21 mouse cellular contexts compared by ENCODE assay signal in the genomic region with DNA sequence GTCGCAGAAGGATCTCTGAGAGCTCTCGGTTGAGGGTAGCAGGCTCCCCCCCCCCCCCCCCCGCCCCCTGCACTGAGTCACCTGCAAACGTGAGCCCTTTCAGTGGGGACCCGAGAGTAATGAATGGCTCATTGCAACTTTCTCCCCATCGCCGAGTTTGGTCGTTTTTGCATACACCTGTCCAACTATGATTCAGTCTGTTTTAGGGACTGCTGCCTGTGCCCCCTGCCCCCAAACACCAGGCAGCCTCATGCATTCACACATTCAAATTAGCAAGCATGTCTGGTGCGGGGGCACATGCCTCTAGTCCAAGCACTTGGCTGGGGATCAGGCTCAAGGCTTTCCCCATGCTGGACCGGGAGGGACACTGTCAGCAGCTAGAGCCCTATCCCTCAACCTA. TPM values are rescaled to one million over a fixed set of nuclear protein-coding genes. Genes with fewer than 3 reads are reported as not detected.
A peak's percentile ranks its signal among the peaks of the same experiment; 100 is the strongest.
DNase-seq lines count a peak whose midpoint lies in the region; ATAC-seq and TF ChIP-seq lines count a peak whose summit lies in the region.
"Had no signal": no experiment of that assay in that cellular context is flagged by ENCODE, and none has a peak within 500 bp of the region (broad histone marks: within the 10 kb centered on the region; RNA-seq: fewer than 3 reads in every experiment).

No protein-coding gene starts in this region.

- peaks cover 46% of the 10 kb centered on the region for H3K4me1 ChIP-seq in thymus, adult 2 months (replicated peaks; ENCODE audit: control insufficient read depth, insufficient read depth, low read length)
- peaks cover 5 to 26% of the 10 kb centered on the region in 2 experiments for H3K4me1 ChIP-seq in CH12.LX (ENCODE audit: control insufficient read depth in 1 of 2, insufficient read depth in 2 of 2)
- H3K4me1 ChIP-seq in liver, postnatal 0 days (ENCODE audit: insufficient read depth), result peaks cover 12% of the 10 kb centered on the region
- no peaks in the 10 kb centered on the region for H3K4me1 ChIP-seq in intestine, postnatal 0 days (replicated peaks; ENCODE audit: control insufficient read depth, insufficient read depth, low read length)
- H3K4me1 ChIP-seq: forebrain, embryonic 13.5 days; forebrain, embryonic 15.5 days had no signal

- peak overlapping the region; percentile 45; the same call in 1 of the 2 replicates for H3K27ac ChIP-seq in thymus, adult 2 months (ENCODE audit: control insufficient read depth, insufficient read depth, low read length)
- no peak overlapping the region for H3K27ac ChIP-seq in CH12.LX (ENCODE audit: insufficient read depth, low read depth)
- no peak overlapping the region for H3K27ac ChIP-seq in liver, postnatal 0 days (ENCODE audit: low read depth)
- H3K27ac ChIP-seq in intestine, postnatal 0 days (ENCODE audit: low read depth, low read length), result no peak overlapping the region
- H3K27ac ChIP-seq: embryonic facial prominence, embryonic 10.5 days; embryonic facial prominence, embryonic 12.5 days; forebrain, embryonic 13.5 days; forebrain, embryonic 15.5 days had no signal

- H3K9ac ChIP-seq in CH12.LX (ENCODE audit: insufficient read depth, low read depth), result no peak overlapping the region
- H3K9ac ChIP-seq in liver, postnatal 0 days (replicated peaks), result no peak overlapping the region
- no peak overlapping the region for H3K9ac ChIP-seq in intestine, postnatal 0 days (ENCODE audit: low read depth, low read length)
- H3K9ac ChIP-seq: embryonic facial prominence, embryonic 12.5 days; forebrain, embryonic 13.5 days; forebrain, embryonic 15.5 days; forebrain, postnatal 0 days had no signal

- no peak for TF ChIP-seq CTCF in thymus, adult 2 months (IDR thresholded peaks at IDR 0.05; ENCODE audit: borderline replicate concordance, control insufficient read depth, extremely low read depth, insufficient read depth, low read length, poor library complexity)
- no peak for TF ChIP-seq CTCF in CH12.LX (conservative IDR thresholded peaks at IDR 0.05 in 1 of 2, IDR thresholded peaks at IDR 0.05 in 1 of 2; ENCODE audit: low read depth in 2 of 2, low read length in 2 of 2)
- TF ChIP-seq CTCF in liver, postnatal 0 days (IDR thresholded peaks at IDR 0.05; ENCODE audit: low read depth), result no peak
- no peak for TF ChIP-seq CTCF in intestine, postnatal 0 days (IDR thresholded peaks at IDR 0.05; ENCODE audit: low read depth)

- H3K79me2 ChIP-seq in CH12.LX (replicated peaks; ENCODE audit: control insufficient read depth, extremely low read depth, insufficient read depth, poor library complexity, severe bottlenecking), result no peaks in the 10 kb centered on the region

- intact Hi-C loops in heart, postnatal 36 days (cut with DNase I), result no loop called here

- H3K4me3 ChIP-seq in thymus, adult 2 months (ENCODE audit: control insufficient read depth, insufficient read depth, low read length), result no peak overlapping the region
- H3K4me3 ChIP-seq in CH12.LX (replicated peaks in 1 of 3; ENCODE audit: low read depth in 2 of 3, low read length in 2 of 3, poor library complexity in 1 of 3), result no peak overlapping the region
- no peak overlapping the region for H3K4me3 ChIP-seq in liver, postnatal 0 days (ENCODE audit: low read depth, low read length)
- no peak overlapping the region for H3K4me3 ChIP-seq in intestine, postnatal 0 days (ENCODE audit: low read depth, low read length)
- H3K4me3 ChIP-seq: embryonic facial prominence, embryonic 10.5 days; embryonic facial prominence, embryonic 12.5 days; forebrain, embryonic 13.5 days; forebrain, embryonic 15.5 days had no signal

- H3K9me3 ChIP-seq in CH12.LX (replicated peaks; ENCODE audit: low read length), result no peaks in the 10 kb centered on the region
- no peaks in the 10 kb centered on the region for H3K9me3 ChIP-seq in liver, postnatal 0 days (ENCODE audit: low read length)
- no peaks in the 10 kb centered on the region for H3K9me3 ChIP-seq in intestine, postnatal 0 days (ENCODE audit: control insufficient read depth)
- H3K9me3 ChIP-seq: embryonic facial prominence, embryonic 10.5 days; embryonic facial prominence, embryonic 12.5 days; forebrain, embryonic 13.5 days; forebrain, embryonic 15.5 days had no signal

- no peak for TF ChIP-seq POLR2A in thymus, adult 2 months (IDR thresholded peaks at IDR 0.05; ENCODE audit: control insufficient read depth, extremely low read depth, insufficient read depth, low read length, poor library complexity)
- no peak for TF ChIP-seq POLR2A in CH12.LX (IDR thresholded peaks at IDR 0.05; ENCODE audit: low read depth, low read length)

- TF ChIP-seq EP300 in CH12.LX (IDR thresholded peaks at IDR 0.05; ENCODE audit: low read length), result no peak
- TF ChIP-seq EP300 in liver, postnatal 0 days (IDR thresholded peaks at IDR 0.05; ENCODE audit: low read depth), result no peak

- no peak for TF ChIP-seq RAD21 in CH12.LX (IDR thresholded peaks at IDR 0.05; ENCODE audit: low read depth, low read length)

- peaks cover 41% of the 10 kb centered on the region for H3K36me3 ChIP-seq in thymus, adult 2 months (ENCODE audit: control insufficient read depth, insufficient read depth, low read length)
- H3K36me3 ChIP-seq in CH12.LX (replicated peaks in 1 of 2; ENCODE audit: control insufficient read depth in 1 of 2, insufficient read depth in 1 of 2, low read length in 1 of 2), result no peaks in the 10 kb centered on the region
- peaks cover 3% of the 10 kb centered on the region for H3K36me3 ChIP-seq in liver, postnatal 0 days (replicated peaks; ENCODE audit: insufficient read depth, low read length)
- H3K36me3 ChIP-seq in intestine, postnatal 0 days (ENCODE audit: control insufficient read depth, insufficient read depth), result no peaks in the 10 kb centered on the region
- H3K36me3 ChIP-seq: embryonic facial prominence, embryonic 10.5 days; embryonic facial prominence, embryonic 12.5 days; forebrain, embryonic 15.5 days had no signal

- WGBS in thymus, adult 2 months, result 67% methylated on average over 10 of the region's 10 CpGs
- WGBS in liver, postnatal 0 days (ENCODE audit: insufficient replicate concordance), result 72% methylated on average over 10 of the region's 10 CpGs
- 76% methylated on average over 9 of the region's 10 CpGs for WGBS in intestine, postnatal 0 days

- dilution Hi-C loops in CH12.LX (cut with MboI; ENCODE audit: extremely low pct_ligation_motif_present, extremely low pct_unique_long_range_greater_than_20kb, low sequenced_read_pairs), result no loop called here

- no peak for ATAC-seq in liver, postnatal 0 days
- no peak for ATAC-seq in intestine, postnatal 0 days
- ATAC-seq: CD4-positive, CD25-positive, alpha-beta regulatory T cell, adult 4 months; forebrain, embryonic 13.5 days; forebrain, embryonic 15.5 days; forebrain, postnatal 0 days had no signal

- H3K27me3 ChIP-seq in thymus, adult 2 months (ENCODE audit: control insufficient read depth, insufficient read depth, low read length), result no peaks in the 10 kb centered on the region
- no peaks in the 10 kb centered on the region for H3K27me3 ChIP-seq in CH12.LX (replicated peaks)
- H3K27me3 ChIP-seq in liver, postnatal 0 days (ENCODE audit: insufficient read depth, low read length), result no peaks in the 10 kb centered on the region
- H3K27me3 ChIP-seq in intestine, postnatal 0 days (replicated peaks; ENCODE audit: control insufficient read depth, insufficient read depth, low read length), result no peaks in the 10 kb centered on the region
- H3K27me3 ChIP-seq: embryonic facial prominence, embryonic 12.5 days; forebrain, embryonic 13.5 days; forebrain, embryonic 15.5 days had no signal

- in situ Hi-C loops in CH12.LX (cut with MboI; ENCODE audit: low pct_ligation_motif_present, low pct_unique_long_range_greater_than_20kb, low sequenced_read_pairs), result no loop called here

- no peak overlapping the region for H3K4me2 ChIP-seq in CH12.LX (ENCODE audit: insufficient read depth, low read depth, poor library complexity, severe bottlenecking)
- H3K4me2 ChIP-seq in liver, postnatal 0 days (ENCODE audit: low read depth, low read length), result no peak overlapping the region
- H3K4me2 ChIP-seq in intestine, postnatal 0 days (replicated peaks; ENCODE audit: low read depth), result no peak overlapping the region
- H3K4me2 ChIP-seq: embryonic facial prominence, embryonic 12.5 days; forebrain, embryonic 13.5 days; forebrain, embryonic 15.5 days had no signal

- DNase-seq in heart, adult 11 months, result peak; percentile 83
- no peak for DNase-seq in heart, postnatal 36 days
- DNase-seq in thymus, adult 2 months, result no peak
- DNase-seq in thymus, postnatal 14 days, result no peak
- DNase-seq in CH12.LX (ENCODE audit: extremely low read depth), result peak; percentile 33
- no peak for DNase-seq in liver, postnatal 0 days
- DNase-seq: adrenal gland, adult 2 months; adrenal gland, postnatal 10 days; adrenal gland, postnatal 25 days; cerebellum, adult 11-12 months; cerebellum, adult 2 months; cerebellum, adult 9-10 months; cerebellum, postnatal 10 days; cerebellum, postnatal 25 days; forebrain, postnatal 0 days had no signal

RNA-seq across cellular contexts. Expression of gene Ccnd3, which starts 49.8 kb away (rescaled TPM):
- total RNA-seq in heart, postnatal 36 days (2021), result 10 to 100 TPM; 79.8 to 88.7 TPM
- 1,622 and 2,069 TPM in 2 replicates for polyA plus RNA-seq in thymus, adult 2 months (2012; rRNA removed)
- total RNA-seq in CH12.LX (2012; rRNA removed) (48.2 and 48.7 TPM in 2 replicates), CH12.LX (2014; rRNA removed) (30.1 and 30.6 TPM in 2 replicates)
- 102 and 121 TPM in 2 replicates for polyA plus RNA-seq in CH12.LX (2012; ENCODE audit: insufficient read length, low read depth)
- polyA plus RNA-seq in liver, postnatal 0 days (2015; fragmentation: Nextera tagmentation; extraction: Ambion mirVana), result 249 and 250 TPM in 2 replicates
- 175 and 180 TPM in 2 replicates for polyA plus RNA-seq in intestine, postnatal 0 days (2015; fragmentation: Nextera tagmentation; extraction: Ambion mirVana)

RNA-seq across cellular contexts. Expression of gene Taf8, which starts 52.5 kb away (rescaled TPM):
- total RNA-seq in heart, postnatal 36 days (2021), result 10 to 100 TPM; 12.0 to 13.6 TPM
- 68.2 and 74.3 TPM in 2 replicates for polyA plus RNA-seq in thymus, adult 2 months (2012; rRNA removed)
- total RNA-seq in CH12.LX (2012; rRNA removed) (15.4 and 16.9 TPM in 2 replicates), CH12.LX (2014; rRNA removed) (13.8 and 18.0 TPM in 2 replicates)
- polyA plus RNA-seq in CH12.LX (2012; ENCODE audit: insufficient read length, low read depth), result 16.5 and 17.0 TPM in 2 replicates
- 6.5 and 8.1 TPM in 2 replicates for polyA plus RNA-seq in liver, postnatal 0 days (2015; fragmentation: Nextera tagmentation; extraction: Ambion mirVana)
- polyA plus RNA-seq in intestine, postnatal 0 days (2015; fragmentation: Nextera tagmentation; extraction: Ambion mirVana), result 8.3 and 9.2 TPM in 2 replicates

RNA-seq across cellular contexts. Expression of gene Bysl, which starts 56.7 kb away (rescaled TPM):
- total RNA-seq in heart, postnatal 36 days (2021), result 10 to 100 TPM; 14.2 to 14.3 TPM
- 14.2 and 16.9 TPM in 2 replicates for polyA plus RNA-seq in thymus, adult 2 months (2012; rRNA removed)
- total RNA-seq in CH12.LX (2012; rRNA removed) (28.0 and 40.1 TPM in 2 replicates), CH12.LX (2014; rRNA removed) (24.0 and 24.4 TPM in 2 replicates)
- 57.4 and 60.5 TPM in 2 replicates for polyA plus RNA-seq in CH12.LX (2012; ENCODE audit: insufficient read length, low read depth)
- polyA plus RNA-seq in liver, postnatal 0 days (2015; fragmentation: Nextera tagmentation; extraction: Ambion mirVana), result 8.9 and 10.6 TPM in 2 replicates
- polyA plus RNA-seq in intestine, postnatal 0 days (2015; fragmentation: Nextera tagmentation; extraction: Ambion mirVana), result 7.7 and 8.2 TPM in 2 replicates

RNA-seq across cellular contexts. Expression of gene Med20, which starts 56.8 kb away (rescaled TPM):
- total RNA-seq in heart, postnatal 36 days (2021), result 10 to 100 TPM; 15.8 to 17.8 TPM
- 46.1 and 56.4 TPM in 2 replicates for polyA plus RNA-seq in thymus, adult 2 months (2012; rRNA removed)
- total RNA-seq in CH12.LX (2012; rRNA removed), result 30.5 and 31.0 TPM in 2 replicates
- total RNA-seq in CH12.LX (2014; rRNA removed), result 42.5 and 43.5 TPM in 2 replicates
- 31.1 and 31.2 TPM in 2 replicates for polyA plus RNA-seq in CH12.LX (2012; ENCODE audit: insufficient read length, low read depth)
- 13.5 and 14.4 TPM in 2 replicates for polyA plus RNA-seq in liver, postnatal 0 days (2015; fragmentation: Nextera tagmentation; extraction: Ambion mirVana)
- polyA plus RNA-seq in intestine, postnatal 0 days (2015; fragmentation: Nextera tagmentation; extraction: Ambion mirVana), result 22.8 and 22.9 TPM in 2 replicates

RNA-seq across cellular contexts. Expression of gene Gm20517, which starts 56.8 kb away (rescaled TPM):
- total RNA-seq in heart, postnatal 36 days (2021), result 1 to 10 TPM; 2.1 to 3.5 TPM
- polyA plus RNA-seq in thymus, adult 2 months (2012; rRNA removed), result 2.8 and 4.5 TPM in 2 replicates
- total RNA-seq in CH12.LX (2012; rRNA removed) (1.7 and 1.8 TPM in 2 replicates), CH12.LX (2014; rRNA removed) (1.8 and 2.5 TPM in 2 replicates)
- polyA plus RNA-seq in CH12.LX (2012; ENCODE audit: insufficient read length, low read depth), result 1.1 and 2.6 TPM in 2 replicates
- polyA plus RNA-seq in liver, postnatal 0 days (2015; fragmentation: Nextera tagmentation; extraction: Ambion mirVana), result 0.79 and 0.82 TPM in 2 replicates
- 0.47 and 1.2 TPM in 2 replicates for polyA plus RNA-seq in intestine, postnatal 0 days (2015; fragmentation: Nextera tagmentation; extraction: Ambion mirVana)

Comparison
In these comparisons a context has a peak if more than half of its experiments do, and no peak if none do; other contexts are left out.
1. DNase-seq: peak in heart, adult 11 months (single experiment) and CH12.LX (single experiment); none in heart, postnatal 36 days (0 of 2), thymus, adult 2 months (single experiment), thymus, postnatal 14 days (single experiment) and liver, postnatal 0 days (single experiment).